Mouse (Mus musculus): ENCODE results near the gene Mbd3.
"Not testable (repeated sequence)": the region's sequence is repeated elsewhere in the genome, so short reads cannot be mapped to it uniquely, and the experiment has no call there.

The Mbd3 gene

DNA sequence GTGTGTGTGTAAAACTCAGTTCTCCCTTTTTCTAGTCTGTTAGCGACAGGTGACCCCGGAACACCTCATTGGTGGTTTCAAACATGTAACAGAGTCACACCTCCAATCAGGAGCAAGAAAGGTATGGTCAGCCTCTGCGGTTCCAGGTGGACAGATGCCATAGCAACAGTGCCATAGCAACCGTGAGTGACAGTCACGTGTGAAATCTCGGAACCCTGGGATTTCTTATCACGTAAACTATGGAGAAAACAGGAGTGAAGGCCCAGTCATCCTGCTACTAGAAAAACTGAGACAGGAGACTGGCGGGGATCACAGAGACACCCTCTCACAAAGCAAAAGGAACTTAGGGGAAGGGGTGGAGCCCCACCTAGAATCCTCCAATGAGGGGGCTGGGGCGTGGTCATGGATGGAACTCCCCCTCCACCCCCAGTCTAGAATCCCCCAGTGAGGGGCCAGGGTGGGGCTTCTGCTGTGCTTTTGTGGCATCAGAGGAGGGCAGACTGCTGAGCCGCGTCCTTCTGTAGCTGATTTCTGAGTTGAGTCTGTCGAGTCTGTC is 27.9 kb downstream of the Mbd3 start:
- peak; percentile 74 for DNase-seq (ENCODE audit: extremely low read depth, low read depth)

DNA sequence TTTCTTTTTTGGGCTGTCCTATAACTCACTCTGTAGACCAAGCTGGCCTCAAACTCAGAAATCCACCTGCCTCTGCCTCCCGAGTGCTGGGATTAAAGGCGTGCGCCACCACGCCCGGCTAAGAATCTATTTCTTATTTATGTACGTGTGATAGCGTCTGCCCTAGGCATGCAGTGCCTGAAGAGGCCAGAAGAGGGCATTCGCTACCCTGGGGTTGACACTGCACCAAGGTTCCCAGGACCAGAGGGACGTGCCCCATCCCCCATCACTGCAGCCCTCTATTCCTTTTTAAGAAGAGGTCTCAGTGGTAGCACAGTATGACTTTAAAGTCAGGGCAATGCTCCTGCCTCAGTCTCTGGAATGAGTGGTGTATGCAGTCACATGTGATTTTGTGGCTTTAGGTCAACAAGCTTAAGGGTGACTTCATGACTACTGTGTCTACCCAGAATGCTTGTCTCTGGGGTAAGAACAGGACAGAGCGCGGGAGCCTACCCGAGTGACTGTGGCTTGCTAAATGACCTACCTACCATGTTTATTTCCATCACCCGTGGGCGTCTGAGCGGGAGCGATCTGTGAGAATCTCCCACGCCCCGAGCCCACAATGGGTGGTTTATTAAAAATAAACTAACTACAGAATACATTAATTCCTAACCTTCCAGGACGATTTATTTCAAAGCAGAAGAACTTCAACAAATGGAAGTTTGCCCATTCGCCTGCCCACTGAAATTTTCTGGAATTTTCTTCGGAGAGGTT is 29.2 kb downstream of the Mbd3 start:
- no peak for DNase-seq (ENCODE audit: extremely low read depth, low read depth)

DNA sequence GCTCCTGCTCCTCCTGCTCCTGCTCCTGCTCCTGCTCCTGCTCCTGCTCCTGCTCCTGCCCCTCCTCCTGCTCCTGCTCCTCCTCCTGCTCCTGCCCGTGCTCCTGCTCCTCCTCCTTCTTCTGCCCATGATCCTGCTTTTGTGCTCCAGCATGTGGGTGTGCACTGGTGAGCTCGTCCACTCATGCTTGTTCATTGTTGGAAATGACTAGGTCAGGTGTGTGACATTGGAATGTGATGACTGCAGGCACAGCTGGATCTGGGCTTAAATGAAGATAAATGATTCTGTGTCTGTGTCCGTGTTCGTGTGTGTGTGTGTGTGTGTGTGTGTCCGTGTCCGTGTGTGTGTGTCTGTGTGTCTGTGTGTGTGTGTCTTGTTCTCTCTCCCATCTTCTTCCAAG is 31.0 kb downstream of the Mbd3 start:
- DNase-seq (ENCODE audit: extremely low read depth, low read depth), result no peak

DNA sequence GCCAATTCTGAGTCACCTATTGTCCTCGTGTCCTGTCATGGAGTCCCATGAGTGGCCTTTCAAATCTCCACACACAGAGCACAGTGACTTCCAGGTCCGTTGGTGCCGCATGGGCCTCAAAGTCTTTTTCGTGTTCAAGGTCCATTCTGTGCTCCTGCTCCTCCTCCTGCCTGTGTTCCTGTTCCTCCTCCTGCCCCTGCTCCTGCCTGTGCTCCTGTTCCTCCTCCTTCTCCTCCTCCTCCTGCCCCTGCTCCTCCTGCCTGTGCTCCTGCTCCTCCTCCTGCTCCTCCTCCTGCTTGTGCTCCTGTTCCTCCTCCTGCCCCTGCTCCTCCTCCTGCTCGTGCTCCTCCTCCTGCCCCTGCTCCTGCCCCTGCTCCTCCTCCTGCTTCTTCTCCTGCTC is 31.4 kb downstream of the Mbd3 start:
- no peak for DNase-seq (ENCODE audit: extremely low read depth, low read depth)

DNA sequence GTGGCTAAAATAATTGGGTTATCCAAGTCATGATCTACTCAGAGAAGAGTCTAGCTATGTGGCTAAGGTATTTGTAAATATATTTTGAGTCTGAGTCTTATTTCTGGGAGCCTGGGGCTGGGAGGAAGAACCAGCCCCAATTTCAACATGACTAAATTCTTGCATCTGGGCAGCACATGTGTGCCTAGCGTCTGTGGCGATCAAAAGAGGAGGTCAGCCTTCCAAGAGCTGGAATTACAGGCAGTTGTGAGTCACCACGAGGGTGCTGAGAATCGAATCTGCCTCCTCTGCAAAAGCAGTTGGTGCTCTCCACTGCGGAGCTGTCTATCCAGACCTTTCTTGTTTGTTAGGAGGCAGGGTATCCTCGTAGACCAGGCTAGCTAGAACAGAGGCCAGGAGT is 33.6 kb downstream of the Mbd3 start:
- no peak for DNase-seq (ENCODE audit: extremely low read depth, low read depth)

DNA sequence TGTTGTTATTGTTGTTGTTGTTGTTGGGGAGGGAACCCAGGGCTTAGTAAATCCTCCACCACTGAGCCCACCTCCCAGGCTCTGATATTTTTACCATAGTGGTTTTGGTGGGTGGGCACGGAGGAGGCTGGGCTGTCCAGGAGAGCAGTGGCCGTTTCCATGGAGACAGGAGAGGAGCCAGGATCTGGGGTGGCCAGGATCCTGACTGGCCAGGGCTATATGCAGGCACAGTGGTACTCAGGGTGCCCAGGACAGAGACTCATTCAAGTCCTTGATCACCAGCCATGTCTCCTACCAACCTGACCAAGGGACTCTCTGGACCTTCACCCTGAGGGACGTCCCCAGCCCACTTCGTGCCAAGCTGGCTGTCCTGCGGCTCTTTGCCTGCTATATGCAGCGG is 35.6 kb downstream of the Mbd3 start:
- DNase-seq (ENCODE audit: extremely low read depth, low read depth), result no peak

DNA sequence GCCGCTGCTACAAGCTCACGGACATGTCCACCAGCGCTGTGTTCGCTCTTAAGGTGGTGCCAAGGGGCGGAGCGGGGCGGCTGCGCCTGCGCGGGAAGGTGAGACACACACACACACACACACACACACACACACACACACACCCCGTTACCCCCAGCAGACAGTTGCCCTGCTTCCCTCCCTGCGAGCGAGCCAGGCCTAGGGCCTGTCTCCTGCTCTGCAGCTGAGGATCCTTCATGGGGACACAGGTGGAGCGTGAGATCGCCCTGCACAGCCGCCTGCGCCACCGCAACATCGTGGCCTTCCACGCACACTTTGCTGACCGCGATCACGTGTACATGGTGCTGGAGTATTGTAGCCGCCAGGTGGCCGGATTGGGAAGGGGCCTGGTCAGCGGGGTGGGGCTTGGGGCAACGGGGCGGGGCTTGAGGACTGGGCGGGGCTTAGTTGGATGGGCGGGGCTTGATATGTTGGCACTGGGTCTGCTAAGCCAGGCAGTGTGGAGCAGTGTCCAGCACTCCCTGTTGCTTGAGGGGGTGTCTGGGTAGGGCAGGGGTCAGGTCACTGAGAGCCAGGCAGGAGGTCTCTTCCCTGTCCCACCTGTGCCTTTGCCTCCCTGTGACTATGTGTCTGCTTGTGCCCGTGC is 41.2 kb downstream of the Mbd3 start:
- no peak for DNase-seq (ENCODE audit: extremely low read depth, low read depth)

DNA sequence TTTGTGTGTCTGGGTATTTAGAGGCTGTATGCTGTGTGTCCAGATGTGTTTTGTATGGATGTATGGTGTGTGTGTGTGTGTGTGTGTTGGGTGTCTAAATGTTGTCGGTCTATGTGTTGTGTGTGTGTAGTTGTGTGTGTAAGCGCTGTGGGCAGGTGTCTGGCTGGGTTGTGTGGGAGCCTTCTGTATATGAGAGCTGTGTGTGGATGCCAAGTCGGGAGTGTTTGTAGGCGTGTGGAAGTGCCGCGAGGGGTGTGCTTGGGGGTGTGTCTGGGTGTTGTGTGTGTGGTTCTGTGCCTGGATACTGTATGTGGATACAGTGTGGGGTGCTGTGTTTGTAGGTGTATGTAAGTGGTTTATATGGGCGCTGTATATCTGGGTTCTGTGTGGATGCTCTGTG is 42.0 kb downstream of the Mbd3 start:
- DNase-seq (ENCODE audit: extremely low read depth, low read depth), result no peak

DNA sequence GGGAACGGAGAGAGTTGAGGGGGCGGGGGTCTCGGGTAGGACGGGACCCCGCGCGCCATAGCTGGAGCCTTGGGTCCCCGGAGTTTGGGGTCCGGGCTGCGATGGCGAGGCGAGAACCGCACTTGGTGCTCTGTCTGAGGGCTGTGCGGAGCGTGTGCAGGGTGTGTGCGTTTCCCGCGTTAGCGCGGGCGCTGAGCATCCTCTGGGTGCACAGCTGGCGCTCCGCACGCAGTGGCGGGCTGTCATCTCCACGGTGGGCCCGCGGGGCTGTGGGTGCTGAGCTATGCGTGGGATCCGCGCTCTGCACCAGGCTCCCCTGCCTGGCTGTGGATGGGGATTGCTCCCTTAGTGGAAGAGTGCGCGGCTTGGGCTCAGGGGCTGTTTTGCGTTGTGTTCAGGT is 42.6 kb downstream of the Mbd3 start:
- no peak for DNase-seq (ENCODE audit: extremely low read depth, low read depth)

DNA sequence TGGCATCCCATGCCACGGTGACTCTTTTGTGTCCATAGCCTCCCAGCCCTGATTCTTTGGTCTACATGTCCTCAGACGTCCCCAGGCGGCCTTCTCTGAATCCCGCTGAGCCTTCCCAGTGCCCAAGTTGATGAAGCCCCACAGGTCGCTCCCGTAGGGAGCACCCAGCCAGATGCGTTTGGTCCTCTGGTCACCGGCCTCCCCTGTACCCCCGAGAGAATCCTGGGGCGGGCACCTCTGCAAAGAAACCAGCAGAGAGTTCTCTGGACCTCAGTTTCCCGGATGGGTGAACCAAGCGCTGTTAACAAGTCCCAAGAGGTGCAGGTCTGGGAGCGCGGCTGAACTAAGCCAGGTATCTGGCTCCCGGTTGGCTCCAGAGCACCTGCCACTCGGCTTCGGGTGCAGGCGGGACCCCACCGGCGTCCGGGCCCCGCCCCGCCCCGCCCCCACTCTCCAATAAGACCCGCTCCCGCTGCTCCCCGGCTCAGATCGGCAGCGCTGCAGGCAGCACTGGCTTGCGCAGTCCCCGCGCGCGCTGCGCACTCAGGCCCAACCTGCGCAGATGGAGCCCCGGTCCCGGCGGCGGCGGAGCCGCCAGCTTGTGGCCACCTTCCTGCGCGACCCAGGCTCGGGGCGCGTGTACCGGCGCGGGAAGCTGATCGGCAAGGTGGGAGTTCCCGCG is 43.2 kb downstream of the Mbd3 start, which contains the start of gene Plk5:
Gene Plk5, plus strand, starts transcription at position 459 of the 682 bp plus-strand sequence.
- no peak for DNase-seq (ENCODE audit: extremely low read depth, low read depth)

DNA sequence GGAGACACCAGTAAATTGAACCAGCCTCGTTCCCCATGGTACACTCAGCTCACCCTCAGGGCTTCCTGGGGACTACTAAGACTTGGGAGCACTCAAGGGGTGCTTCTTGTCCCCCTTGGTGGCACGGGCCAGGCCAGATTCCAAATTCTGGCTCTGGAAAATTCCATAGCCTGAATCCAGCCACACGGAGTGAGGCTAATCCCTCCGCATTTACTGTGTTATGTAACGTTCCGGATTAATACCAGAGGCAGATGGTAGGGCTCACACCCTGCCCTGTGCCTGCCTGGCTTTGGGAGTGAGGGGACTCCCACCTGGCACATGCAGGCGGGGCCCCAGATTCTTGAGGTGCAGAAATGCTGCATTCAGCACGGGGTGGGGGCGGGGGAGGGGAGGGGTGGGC is 43.9 kb downstream of the Mbd3 start:
- DNase-seq (ENCODE audit: extremely low read depth, low read depth), result no peak

DNA sequence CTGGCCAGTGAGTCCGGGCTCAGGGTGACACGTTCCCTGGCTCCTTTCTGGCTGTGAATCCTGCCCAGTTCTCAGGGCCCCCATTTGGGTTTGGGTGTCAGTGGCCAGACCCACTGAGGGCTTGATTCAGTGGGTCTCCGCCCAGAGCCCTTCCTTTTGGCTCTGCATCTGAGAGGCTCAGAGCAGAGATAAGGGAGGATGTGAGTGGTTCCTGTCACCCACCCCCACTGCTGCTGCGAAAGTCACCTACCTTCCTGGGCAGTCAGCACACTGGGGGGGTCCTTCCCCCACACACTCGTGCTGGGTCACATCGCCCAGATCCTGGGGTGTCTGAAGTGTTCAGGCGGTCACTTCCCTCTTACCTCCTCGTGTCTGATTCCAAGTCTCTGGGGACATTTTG is 46.6 kb downstream of the Mbd3 start:
- DNase-seq (ENCODE audit: extremely low read depth, low read depth), result no peak

DNA sequence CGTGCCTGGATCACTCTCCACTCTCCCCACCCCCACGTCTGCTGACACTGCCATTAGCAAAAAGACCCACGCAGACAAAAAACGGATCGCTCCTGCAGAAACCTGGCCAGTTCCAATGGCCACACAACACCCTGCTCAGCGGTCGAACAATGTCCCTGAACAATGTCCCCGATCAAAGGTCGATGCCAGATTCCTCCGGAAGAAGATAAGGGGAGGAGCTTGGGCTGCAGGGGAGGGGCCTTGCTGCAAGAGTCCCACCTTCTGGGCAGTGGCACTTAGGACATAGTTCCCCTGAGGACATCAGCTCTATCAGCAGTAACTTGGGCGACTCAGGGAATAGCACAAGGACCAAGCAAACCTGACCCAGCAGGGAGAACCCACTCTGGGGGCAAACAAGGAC is 47.5 kb downstream of the Mbd3 start:
- DNase-seq (ENCODE audit: extremely low read depth, low read depth), result no peak

DNA sequence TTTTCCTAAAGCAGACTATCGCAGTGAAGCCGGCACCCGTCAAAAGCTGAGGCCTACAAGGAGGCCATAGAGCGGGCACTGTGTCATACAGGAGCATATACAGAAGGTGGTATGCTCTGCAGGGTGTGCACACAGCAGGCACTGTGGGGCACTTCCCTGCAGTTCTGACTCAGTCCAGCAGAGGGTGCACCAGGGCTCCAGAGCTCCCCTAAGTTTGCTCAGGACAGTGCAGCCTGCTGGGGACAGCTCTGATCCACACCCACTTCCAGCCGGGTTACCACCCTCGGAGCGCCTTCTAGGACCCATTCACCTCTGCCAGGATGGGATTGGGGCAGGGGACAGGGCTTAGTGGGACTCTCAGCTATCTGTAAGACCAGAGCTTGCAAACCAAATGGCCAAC is 49.1 kb downstream of the Mbd3 start:
- peak; percentile 76 for DNase-seq (ENCODE audit: extremely low read depth, low read depth)

DNA sequence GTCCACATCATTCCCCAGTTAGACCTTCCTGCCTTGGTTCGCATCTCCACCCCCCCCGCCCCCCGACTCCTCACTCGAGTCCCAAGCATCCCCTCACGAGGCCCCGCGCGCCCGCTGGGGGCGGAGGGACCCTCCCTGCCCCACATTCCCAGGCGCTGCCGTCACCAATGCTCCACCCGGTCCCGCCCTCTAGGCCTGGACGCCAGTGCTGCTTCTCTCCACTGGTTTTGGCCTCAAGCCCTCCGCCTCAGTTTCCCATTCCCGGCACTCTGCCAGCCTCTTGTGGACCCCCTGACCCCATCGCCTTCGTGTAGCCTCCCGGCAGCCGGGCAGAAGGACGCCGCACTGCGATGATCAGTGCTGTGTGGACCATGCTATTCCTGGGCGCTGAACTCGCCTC is 50.4 kb downstream of the Mbd3 start:
- DNase-seq (ENCODE audit: extremely low read depth, low read depth), result no peak

DNA sequence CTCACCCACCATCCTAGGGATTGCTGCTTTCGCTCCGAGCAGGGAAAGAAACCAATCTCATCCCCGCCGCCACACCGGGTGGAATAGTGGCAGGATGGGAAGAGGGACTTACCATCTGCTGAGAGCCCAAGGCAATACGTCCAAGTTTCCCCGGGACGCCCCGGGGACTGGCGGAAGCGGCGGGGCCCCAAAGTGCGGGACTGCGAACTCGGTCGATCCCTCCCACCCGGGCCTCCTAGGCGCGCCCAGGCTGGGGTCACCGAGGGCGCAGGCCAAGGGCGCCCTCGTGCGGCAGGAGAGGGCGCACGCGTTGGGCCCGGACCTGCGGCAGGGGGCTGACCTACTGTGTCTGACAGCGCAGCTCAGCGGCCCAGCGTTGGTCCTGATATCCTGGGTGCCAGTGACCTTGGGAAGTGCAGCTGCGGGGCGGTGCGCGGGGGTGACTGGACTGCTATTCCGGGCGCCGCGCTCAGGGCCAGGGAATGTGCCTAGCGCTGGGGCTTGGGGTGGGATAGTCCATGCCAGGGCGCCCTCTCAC is 51.0 kb downstream of the Mbd3 start, which contains the start of gene Adamtsl5:
Gene Adamtsl5, minus strand, starts transcription at position 169 of the 538 bp plus-strand sequence.
- DNase-seq (ENCODE audit: extremely low read depth, low read depth), result no peak

DNA sequence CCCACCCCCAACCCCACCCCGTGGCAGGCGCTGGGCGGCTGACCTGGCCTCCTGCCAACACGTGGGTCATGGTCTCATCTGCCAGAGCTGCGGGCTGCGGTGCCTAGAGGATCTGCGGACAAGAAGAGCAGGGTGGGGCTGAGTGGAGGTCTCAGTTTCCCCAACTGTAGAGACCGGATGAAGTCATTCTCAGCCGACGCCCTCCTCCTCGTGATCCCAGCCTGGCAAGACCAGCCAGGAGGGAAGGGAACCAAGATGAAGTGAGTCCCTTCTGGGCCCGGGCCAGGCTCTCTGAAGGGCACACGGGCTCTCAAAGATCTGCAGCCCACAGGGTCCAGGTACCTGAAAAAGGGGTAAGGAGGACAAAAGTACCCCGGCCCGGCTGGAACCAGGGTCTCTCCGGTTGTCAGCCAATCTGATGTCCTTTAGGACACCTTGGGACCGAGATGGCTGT is 51.8 kb downstream of the Mbd3 start:
- no peak for DNase-seq (ENCODE audit: extremely low read depth, low read depth)

DNA sequence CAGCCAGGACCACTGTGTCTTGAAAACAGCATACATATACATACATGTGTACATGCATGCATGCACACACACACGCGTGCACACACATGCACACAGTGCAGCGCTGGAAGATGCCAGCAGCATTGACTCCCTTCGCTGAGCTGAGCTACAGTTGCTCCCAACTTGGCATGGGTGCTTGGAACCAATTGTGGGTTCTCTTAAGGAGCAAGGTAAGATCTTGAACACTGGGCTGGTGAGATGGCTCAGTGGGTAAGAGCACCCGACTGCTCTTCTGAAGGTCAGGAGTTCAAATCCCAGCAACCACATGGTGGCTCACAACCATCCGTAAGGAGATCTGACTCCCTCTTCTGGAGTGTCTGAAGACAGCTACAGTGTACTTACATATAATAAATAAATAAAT is 53.4 kb downstream of the Mbd3 start:
- not testable (repeated sequence) for DNase-seq (ENCODE audit: extremely low read depth, low read depth)

DNA sequence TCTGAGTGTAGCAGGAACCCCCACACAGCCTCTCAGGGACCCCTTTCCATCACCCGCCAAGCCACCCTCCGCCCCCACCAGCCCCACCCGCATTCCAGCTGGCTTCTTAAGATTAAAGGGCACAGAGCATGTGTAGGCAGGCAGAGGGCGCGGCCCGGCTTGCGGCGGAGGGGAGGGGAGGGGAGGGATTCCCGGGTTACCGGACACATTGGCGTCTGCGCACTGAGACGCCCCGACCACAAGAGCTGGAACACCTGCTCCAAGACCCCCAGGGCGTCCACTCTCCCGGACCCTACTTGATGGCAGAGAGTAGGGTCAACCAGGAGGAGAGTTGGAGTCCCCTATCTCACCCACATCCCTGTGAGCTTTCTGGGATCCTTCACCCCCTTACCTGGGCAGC is 54.2 kb downstream of the Mbd3 start:
- DNase-seq (ENCODE audit: extremely low read depth, low read depth), result no peak

DNA sequence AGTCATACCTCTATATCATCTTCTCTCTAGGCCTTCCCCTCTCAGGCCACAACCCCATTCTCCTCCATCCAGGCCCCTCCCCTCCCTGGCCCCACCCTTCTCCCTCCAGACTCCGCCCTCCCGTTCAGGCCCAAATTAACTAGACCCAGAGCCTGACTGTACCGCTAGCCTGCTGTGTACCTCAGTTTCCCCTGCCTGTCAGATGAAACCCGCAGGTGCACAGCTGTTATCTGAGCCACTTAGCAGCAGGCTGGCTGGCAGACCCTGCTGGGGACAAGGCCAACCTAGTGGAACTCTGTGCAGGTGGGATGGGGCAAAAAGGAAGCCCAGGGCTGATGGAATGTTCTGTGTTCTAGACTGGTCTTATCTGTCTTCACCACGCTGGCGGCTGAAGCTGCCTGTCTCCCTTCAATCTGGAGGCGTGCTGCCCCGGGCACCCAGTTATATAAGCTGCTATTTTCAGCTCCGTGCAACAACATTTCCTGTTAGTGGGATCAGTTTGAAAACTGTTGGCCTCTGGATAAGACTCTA is 55.2 kb downstream of the Mbd3 start:
- peak; percentile 89 for DNase-seq (ENCODE audit: extremely low read depth, low read depth)

DNA sequence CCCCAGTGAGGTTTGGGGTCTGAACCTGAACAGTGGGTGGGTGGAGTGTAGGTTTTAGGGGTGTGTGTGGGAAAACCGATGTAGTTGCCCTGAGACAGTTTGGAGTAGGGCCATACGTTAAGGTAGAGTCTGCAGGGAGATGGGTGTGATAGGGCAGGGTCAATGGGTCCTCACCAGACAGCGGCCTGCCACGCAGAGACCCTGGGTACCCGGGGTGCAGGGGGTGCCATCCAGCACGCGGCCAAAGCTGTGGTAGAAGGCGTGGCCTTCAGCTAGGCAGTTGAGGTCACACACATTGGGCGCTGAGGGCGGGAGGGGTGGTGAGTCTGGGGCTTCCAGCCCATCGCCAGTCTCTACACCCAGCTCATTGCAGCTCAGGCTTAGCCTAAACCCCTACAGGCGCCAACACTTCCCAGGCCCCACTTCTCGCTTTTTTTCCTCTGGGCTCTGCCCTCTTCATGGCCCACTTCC is 55.9 kb downstream of the Mbd3 start:
- DNase-seq (ENCODE audit: extremely low read depth, low read depth), result no peak
